Mouse (Mus musculus) urinary bladder, postnatal 14 days (tissue): ENCODE data around the gene Cdv3.
"Not testable (repeated sequence)": the region's sequence is repeated elsewhere in the genome, so short reads cannot be mapped to it uniquely, and the experiment has no call there.

Experiments used
- DNase-seq: peaks from one replicate; pipeline ENCODE4 v3.0.0; 2021; ENCODE audit warnings: low spot score

The Cdv3 gene

GRCm38 (mm10) chr9:103372271-103373010 is 6.8 kb upstream of the Cdv3 start:
- peak; percentile 45 for DNase-seq

- no peak for DNase-seq
Observed at GRCm38 (mm10) chr9:103369951-103370350, 4.3 kb upstream of the Cdv3 start.

- no peak for DNase-seq
Observed at GRCm38 (mm10) chr9:103366356-103366755, 716 bp upstream of the Cdv3 start.

GRCm38 (mm10) chr9:103364601-103365289 is 895 bp downstream of the Cdv3 start:
- DNase-seq, result peak; percentile 65

- DNase-seq, result no peak
Observed at GRCm38 (mm10) chr9:103363730-103364417, 1.8 kb downstream of the Cdv3 start.

GRCm38 (mm10) chr9:103363088-103363487 is 2.6 kb downstream of the Cdv3 start:
- no peak for DNase-seq

GRCm38 (mm10) chr9:103360642-103361041 is 5.0 kb downstream of the Cdv3 start:
- no peak for DNase-seq

- no peak for DNase-seq
Observed at GRCm38 (mm10) chr9:103358545-103358944, 7.1 kb downstream of the Cdv3 start.

GRCm38 (mm10) chr9:103357893-103358292 is 7.7 kb downstream of the Cdv3 start:
- DNase-seq, result no peak

- not testable (repeated sequence) for DNase-seq
Observed at GRCm38 (mm10) chr9:103353500-103354260, 12.0 kb downstream of the Cdv3 start.

GRCm38 (mm10) chr9:103348791-103349190 is 16.8 kb downstream of the Cdv3 start:
- no peak for DNase-seq

GRCm38 (mm10) chr9:103347996-103348490 is 17.6 kb downstream of the Cdv3 start:
- DNase-seq, result no peak

- DNase-seq, result no peak
Observed at GRCm38 (mm10) chr9:103347045-103347444, 18.6 kb downstream of the Cdv3 start.

- DNase-seq, result no peak
Observed at GRCm38 (mm10) chr9:103336912-103337311, 28.7 kb downstream of the Cdv3 start.

- no peak for DNase-seq
Observed at GRCm38 (mm10) chr9:103332663-103333062, 33.0 kb downstream of the Cdv3 start.

GRCm38 (mm10) chr9:103326449-103326848 is 39.2 kb downstream of the Cdv3 start:
- DNase-seq, result no peak

- no peak for DNase-seq
Observed at GRCm38 (mm10) chr9:103324678-103325077, 41.0 kb downstream of the Cdv3 start.

- DNase-seq, result no peak
Observed at GRCm38 (mm10) chr9:103309832-103310231, 55.8 kb downstream of the Cdv3 start.

GRCm38 (mm10) chr9:103305332-103306041 is 60.2 kb downstream of the Cdv3 start:
- DNase-seq, result no peak

- peak; percentile 93 for DNase-seq
Observed at GRCm38 (mm10) chr9:103304927-103305326, 60.7 kb downstream of the Cdv3 start, which contains the start of the genes 1300017J02Rik and Topbp1. Gene 1300017J02Rik (minus strand): TSS chr9:103305082. Gene Topbp1 (plus strand): TSS chr9:103305215.
